Mouse (Mus musculus) kidney, postnatal 4 days (tissue): ENCODE measurements around the gene Kat6b.
A peak's percentile ranks its signal among the peaks of the same experiment; 100 is the strongest.

Source experiments
- DNase-seq, 2 experiments: peaks; one replicate each; pipeline ENCODE4 v3.0.0; 2021; ENCODE audit warnings: mixed read lengths in 2 of 2

Gene Kat6b

GRCm38 (mm10) chr14:21525674-21526073 is 44.4 kb downstream of the Kat6b start:
- no peak for DNase-seq

DNA sequence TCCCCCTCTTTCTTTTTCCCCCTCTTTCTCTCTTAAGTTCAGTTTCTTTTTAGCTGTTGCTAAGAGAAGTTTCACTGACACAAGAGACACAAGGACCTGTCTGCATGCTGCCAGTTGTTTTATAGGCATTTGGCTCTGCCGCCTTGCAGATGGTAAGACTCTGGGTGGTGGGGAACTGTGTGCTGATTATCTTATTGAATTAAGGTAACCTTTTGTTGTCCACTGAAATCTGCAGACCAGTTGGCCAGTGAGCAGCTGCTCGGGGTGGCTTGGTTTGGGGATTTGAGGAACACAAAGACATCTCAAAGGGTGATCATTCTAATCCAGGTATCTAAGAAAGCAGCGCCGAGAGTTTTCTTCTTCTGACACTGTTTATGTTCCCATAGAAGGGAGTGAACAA is 52.3 kb downstream of the Kat6b start:
- DNase-seq: no peak

DNA sequence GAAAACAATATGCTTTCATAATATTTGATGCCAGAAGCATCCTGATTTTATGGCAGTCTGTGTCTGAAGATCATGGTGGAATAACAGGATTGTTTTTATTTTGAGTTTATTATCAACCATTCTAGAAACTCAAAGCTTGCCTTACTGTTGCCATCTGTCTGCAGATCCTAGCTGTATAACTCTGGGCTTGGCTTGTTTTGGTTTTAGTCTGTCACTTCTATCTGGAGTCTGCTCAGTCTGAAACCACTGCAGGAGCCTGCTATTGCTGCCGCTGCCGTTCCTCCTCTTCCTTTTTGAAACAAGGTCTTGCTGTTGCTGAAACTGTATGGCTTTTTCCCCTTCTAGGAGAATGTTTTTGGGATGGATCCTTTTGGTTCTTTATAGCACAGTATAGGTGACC is 52.8 kb downstream of the Kat6b start:
- DNase-seq: no peak

- DNase-seq: no peak
These were observed 53.5 kb downstream of the Kat6b start for GRCm38 (mm10) chr14:21534542-21535272.

DNA sequence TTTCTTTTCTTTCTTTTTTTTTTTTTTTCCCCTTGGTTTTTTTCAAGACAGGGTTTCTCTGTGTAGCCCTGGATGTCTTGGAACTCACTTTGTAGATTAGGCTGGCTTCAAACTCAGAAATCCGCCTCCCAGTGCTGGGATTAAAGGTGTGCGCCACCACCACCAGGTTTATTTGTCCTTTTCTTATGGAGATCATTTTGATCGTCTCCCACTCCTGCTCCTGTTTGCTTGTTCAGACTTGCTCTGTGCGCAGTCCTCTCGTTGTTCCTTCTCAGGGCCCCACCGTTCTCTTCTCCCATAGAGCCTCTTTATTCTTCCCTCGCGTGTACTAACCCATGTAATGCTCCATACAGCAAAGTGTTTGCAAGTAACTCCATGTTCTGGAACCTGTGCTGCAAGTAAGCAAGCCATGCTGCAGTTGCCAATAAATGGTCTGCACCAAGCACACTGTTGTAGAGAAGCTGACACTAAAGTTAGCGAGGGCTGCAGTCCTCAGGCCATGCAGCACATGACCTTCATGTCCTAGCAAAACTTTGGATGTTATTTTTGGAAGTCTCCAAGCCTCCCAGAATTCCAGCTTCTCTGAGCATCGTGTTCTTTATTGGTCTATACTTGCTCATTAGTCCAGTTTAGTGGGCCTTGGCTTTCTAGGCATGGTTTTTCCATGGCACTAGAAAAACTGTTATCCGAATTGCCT is 55.4 kb downstream of the Kat6b start:
- no peak for DNase-seq

GRCm38 (mm10) chr14:21537838-21538237 is 56.6 kb downstream of the Kat6b start:
- no peak for DNase-seq

DNA sequence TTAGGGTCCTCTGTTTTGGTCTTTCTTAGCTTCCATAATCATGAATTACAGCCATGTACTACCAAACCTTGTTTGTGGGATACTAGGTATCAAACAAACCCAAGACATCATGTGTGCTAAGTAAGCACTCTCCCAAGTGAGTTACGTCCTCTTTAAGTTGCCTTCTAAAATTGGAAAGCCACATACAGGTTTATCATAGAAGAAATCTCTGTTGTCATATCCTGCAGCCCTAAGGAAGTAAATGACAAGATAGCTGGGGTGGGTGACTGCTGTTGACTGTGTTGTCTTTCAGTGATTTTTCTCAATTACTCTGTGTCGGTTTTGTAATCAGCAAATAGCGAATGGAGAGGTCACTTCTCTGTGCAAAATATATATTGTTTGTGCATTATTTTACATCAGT is 58.5 kb downstream of the Kat6b start:
- no peak for DNase-seq

DNA sequence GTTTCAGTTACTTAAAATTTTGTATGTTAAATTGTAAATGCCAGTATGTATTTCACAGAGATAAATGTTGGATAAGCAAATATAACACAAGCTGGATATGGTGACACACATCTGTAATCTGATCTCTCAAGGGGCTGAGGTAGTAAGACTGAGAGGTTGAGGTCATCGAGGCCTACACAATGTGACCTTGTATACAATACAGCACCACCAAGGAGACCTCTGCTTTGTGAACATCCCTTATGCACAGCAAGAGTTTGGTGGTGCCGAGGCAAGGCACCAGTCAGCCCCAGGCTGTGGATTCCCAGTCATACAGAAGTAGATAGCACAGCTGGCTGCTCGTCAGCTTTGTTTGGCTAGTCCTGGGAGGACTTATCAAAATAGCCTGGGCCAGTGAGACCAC is 59.1 kb downstream of the Kat6b start:
- DNase-seq: no peak

DNA sequence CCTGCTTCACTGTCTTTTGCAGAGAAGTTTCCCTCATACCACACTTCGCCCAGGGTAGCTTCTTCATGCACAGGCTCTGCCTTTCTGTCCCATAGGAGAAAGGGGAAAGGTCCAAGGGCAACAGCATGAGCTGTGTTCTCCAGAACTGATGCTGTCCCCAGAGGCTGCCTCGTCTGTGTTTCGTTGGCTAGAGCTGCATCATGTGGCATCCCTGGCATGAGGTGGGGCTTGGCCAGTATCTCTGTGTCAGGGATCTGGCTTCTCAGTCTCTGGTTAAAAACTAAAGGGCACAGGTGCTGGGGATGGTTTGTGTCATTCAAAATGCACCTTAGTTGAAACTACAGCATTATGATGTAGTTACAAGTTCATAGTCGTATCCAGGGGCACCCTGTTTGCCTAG is 64.3 kb downstream of the Kat6b start:
- DNase-seq: no peak

DNA sequence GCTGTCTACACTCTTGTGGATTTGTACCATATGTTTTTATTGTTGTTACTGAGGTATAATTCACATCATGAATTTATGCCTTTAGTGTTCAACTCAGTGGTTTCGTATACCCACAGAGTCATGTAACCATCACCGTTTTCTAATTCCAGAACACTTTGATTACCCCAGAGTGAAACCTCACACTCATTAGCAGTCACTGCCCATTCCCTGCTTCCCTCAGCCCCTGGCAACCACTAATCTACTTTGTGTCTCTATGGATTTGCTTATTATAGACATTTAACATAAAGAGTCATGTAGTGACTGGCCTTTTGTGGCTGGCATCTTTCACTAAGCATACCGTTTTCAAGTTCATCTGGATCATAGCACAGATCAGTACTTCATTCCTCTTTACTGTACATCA is 65.1 kb downstream of the Kat6b start:
- DNase-seq: no peak

- DNase-seq: peak in 1 of 2 experiments; percentile 26
These were observed 66.1 kb downstream of the Kat6b start for GRCm38 (mm10) chr14:21547297-21547696.

GRCm38 (mm10) chr14:21547965-21548364 is 66.7 kb downstream of the Kat6b start:
- no peak for DNase-seq

GRCm38 (mm10) chr14:21548952-21549607 is 67.8 kb downstream of the Kat6b start:
- DNase-seq: no peak

DNA sequence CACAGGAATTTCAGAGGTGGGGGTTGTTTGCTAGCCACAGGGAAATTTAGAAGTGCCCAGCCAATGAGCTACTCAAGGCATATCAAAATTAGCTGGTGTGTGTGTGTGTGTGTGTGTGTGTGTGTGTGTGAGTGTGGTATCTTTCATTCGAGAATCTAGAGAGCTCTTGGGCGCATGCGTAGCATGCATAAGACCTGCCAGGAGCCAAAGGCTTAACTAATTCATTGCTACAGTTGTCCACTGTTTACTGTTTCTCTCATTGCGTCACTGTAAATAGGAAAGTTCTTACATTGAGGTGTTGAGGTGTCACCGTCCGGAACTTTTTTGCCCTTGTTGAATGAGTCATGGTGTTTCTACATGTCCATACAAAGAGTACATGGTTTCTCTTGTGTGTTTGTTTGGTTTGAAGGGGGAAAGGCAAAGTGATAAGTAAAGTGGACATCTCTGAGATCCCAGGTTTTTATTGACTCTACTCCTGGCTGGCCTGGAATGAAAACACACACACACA is 68.4 kb downstream of the Kat6b start:
- DNase-seq: no peak

DNA sequence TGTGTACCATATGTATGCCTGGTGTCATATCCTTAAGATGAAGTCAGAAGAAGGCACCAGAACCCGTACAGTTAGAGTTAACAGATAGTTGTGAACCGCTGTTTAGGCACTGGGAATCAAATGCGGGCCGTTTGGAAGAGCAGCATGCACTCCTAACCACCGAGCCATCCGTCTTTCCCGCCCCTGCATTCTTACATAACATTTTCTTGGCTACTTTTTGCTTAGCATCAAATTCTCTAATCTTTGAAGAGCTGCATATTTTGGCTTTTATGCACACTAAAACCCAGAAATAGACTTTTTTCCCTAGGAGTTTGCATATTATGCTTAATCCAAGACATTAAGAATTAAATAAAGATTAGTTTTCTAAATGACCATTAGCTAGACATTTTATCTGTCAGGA is 69.3 kb downstream of the Kat6b start:
- DNase-seq: peak; percentile 35 to 45

DNA sequence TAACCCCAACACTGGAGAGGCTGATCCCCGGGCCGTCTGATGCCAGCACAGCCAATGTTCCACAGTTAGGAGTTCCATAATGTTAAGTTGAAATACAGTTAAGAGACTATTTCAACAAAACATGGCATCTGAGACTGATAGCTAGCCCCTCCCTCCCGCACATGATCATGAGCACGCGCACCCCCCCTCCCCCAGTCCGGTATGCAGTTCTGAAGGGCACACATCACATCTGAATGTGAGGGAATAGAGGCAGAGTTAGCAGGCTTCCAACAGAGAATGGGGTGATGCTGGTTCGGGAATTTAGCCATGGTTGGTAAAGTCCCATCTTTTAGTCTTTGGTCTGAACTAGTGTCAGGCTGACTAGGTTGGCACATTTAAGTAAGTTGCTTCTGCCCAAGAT is 70.4 kb downstream of the Kat6b start:
- DNase-seq: no peak

DNA sequence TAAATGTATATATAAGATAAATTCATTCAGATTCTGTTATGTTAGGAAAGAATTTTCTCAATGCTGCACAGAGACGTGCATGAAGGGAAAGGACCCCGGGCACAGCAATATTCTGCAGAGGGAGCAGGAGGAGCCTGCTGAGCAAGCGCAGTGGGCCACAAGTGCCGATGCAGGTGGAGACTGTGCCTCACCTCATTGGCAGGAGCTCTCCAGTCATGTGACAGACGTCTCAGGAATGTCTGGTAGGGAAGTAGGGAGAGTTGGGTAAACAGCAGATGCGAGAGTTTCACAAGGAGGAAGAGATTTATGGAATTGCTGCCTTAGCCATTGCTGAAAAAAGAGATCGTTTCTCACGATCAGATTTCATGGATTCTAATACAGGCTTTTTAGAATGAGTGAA is 71.7 kb downstream of the Kat6b start:
- peak; percentile 35 to 61 for DNase-seq

GRCm38 (mm10) chr14:21554046-21554445 is 72.8 kb downstream of the Kat6b start:
- DNase-seq: no peak

GRCm38 (mm10) chr14:21558440-21559131 is 77.4 kb downstream of the Kat6b start:
- no peak for DNase-seq

DNA sequence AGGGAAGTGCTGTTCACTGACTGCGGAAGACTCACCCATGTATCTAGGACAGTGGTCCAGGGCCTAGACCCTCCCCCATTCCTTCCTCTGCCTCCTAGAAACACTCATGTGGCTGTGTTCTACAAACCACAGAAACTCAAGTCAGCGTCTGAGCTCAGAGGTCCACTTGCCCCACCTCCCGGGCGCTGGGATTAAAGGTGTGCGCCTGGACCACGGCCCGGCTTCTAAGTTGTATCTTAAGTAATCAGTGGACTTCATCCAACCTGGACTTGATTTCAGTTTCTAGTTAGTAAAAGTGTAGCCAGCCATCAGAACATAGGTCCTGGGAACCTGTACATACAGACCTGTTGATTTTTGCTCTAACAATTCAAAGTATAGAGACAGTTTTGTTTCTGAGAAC is 78.2 kb downstream of the Kat6b start:
- peak in 1 of 2 experiments; percentile 48 for DNase-seq

- no peak for DNase-seq
These were observed 79.4 kb downstream of the Kat6b start for GRCm38 (mm10) chr14:21560481-21561209.

DNA sequence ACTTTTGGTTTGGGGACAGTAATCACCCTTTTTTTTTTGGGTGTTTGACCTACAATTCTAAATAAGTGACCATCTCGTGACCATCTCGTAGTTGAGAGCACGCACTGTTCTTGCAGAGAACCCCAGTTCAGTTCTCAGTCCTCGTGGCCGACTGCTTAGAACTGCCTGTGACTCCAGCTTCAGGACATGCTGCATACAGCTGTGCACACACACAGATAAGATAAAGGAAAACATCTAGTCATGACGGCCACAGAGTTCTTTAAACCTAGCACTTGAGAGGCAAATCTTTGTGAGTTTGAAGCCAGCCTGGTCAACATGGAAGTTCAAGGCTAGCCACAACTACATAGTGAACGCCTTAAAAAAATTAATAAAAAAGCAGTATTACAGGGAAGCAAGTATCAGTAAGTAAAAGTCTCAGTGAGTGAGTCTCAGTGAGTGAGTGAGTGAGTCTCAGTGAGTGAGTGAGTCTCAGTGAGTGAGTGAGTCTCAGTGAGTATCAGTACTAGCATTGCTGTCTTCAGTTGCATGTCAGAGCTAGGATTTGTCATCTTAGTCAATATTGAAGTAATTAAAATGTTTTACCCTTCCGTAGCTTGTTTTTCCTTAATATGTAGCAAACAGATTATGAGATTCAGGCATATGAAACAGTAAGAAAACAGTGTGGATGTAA is 80.3 kb downstream of the Kat6b start:
- DNase-seq: no peak
